Mouse (Mus musculus) ovary, postnatal 10 days (tissue): ENCODE results near the gene Gdf9.
A peak's percentile ranks its signal among the peaks of the same experiment; 100 is the strongest.
"Not testable (repeated sequence)": the region's sequence is repeated elsewhere in the genome, so short reads cannot be mapped to it uniquely, and the experiment has no call there.

Experiments used
- DNase-seq: peaks from one replicate; pipeline ENCODE4 v3.0.0; 2022; ENCODE audit warnings: low spot score

Gene Gdf9

DNA sequence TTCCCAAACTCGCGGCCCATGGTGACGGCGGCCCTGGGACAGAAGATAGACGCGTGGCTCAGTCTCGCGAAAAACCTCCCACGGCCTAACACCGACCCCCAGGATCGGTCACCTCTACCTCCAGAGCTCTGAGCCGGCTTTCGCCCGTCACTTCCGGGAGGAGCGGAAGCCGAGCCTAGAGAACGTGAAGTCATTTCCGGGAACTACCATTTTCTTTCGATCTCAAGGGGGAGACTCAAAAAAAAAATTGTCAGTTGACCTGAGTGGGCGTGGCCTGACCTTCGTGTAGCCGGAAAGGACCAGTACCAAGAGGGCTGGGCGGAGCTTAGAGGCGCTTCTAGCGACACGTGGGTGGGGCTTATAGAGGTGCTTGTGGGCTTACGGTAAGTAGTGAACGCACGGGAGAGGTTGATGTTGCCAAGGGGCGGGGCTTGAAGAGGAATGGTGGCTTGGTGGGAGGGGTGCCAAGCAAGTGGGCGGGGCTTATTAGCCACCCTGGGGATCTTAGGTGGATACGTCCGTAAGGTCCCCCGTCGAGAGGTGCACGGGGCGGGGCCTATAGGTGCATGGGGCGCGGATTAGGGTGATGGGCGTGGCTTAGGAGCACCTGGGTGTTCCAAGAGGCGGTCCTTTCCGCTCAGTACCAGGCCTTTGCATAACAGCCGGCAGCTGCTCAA, at the start of gene Gdf9, which contains the start of gene Uqcrq:
Gene Gdf9 (plus strand): TSS at position 354 of the 677 bp plus-strand sequence.
Gene Uqcrq (minus strand): TSS at position 162 of the 677 bp plus-strand sequence.
- DNase-seq: peak; percentile 91

DNA sequence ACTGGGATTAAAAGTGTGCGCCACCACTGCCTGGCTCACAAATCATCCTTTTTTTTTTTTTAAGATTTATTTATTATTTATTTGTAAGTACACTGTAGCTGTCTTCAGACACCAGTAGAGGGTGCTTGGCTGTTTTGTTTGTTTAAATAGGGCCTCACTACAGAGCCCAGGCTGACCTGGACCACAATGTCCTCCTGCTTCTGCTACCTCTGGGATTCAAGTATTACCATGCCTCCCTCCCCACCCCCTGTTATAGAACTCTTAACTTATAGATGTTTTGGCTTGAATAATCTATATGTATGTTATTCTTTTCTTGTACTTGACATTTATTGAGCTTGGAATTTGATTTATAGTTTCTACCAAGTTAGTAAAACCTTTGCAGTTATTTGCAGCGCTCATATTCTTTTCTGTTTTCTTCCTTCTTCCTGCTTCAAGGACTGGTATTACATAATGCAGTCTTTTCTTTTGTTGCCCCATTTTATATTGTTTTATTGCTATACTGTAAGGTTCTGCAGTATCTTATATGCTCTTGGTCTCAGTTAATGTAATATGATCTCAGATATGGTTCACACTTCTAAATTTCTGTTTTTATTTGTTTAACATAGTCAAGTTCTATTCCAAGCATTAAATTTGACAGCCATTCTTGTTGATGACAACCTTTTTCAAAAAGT, 46.9 kb upstream of the Gdf9 start:
- DNase-seq: no peak

DNA sequence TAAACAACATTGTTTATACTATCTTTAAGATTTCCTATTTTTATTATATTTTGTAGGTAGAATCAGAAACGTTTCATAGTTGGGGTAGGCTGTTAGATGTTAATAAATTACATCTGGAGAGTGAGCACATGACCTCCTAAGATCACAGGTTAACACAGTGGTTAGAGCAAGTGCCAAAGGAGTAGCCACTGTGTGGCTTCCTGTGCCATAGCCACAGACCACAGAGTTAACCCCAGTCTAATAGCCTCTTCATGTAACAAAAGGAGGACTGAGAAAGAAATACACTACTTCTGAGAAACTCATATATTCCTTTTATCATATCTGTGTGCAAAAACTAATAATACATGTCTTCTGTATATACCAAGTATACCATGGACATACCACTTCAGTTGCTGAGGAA, 37.0 kb upstream of the Gdf9 start:
- no peak for DNase-seq

DNA sequence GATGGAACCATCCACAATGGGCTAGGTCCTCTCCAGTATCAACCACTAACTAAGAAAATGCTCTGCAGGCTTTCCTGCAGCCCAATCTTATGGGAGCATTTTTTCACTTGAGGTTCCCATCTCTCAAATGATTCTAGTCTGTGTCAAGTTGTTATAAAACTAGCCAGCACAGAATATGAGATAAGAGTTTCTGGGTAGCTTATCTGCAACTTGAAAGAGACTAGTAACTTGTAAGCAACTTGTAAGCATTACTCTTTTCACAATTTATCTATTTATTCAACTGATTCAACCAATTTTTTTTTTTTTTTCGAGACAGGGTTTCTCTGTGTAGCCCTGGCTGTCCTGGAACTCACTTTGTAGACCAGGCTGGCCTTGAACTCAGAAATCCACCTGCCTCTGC, 27.2 kb upstream of the Gdf9 start:
- no peak for DNase-seq

DNA sequence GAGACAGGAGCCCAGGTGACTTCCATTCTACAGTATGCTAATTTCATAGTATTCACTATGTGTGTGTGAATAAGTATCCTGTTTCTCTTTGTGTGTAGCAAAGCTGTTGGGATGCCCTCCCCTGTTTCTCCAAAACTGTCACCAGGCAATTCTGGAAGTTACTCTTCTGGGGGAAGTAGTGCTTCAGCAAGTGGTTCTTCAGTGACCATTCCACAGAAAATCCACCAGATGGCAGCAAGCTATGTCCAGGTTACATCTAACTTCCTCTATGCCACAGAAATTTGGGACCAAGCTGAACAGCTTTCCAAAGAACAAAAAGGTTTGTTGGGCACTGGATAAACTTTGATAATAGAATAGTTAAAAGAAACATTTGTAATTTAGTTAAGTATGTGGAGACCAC, 19.1 kb upstream of the Gdf9 start:
- no peak for DNase-seq

DNA sequence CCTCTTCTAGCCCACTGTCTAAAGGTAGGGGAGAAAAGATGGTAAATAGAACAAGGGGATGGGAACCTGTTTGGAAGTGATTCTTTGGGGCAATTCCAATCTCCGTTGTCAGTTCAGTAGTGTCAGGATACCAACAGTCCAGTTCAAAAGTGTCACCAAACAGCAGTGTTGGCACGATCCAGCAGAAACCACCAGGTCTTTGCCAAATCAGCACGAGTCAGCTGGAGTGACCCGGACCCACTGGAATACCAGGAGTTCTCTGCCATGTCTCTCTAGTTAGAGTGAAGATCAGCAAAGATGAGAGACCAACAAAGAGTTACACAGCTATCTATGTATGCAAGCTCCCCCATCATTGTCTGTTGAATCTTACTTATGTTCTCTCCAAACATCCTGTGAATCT, 17.0 kb upstream of the Gdf9 start:
- no peak for DNase-seq

DNA sequence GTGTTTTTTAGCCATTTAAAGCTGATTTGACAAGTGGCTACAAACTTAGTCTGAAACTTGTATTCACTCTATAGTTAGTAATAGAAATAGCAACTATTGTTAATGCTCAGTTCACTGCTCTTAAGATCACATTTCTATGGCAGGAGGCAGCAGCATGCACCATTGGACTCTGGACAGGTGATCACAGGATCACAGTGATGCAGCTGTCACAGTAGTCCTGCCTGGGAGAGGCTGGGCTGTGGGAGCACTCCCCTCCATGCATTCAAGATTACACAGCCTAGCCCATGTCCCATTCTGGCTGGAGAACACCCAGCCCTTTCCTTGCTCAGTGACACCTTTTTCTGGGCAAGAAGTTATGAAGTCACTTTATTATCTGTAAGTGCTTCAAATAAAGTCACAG, 12.8 kb upstream of the Gdf9 start:
- DNase-seq: no peak

DNA sequence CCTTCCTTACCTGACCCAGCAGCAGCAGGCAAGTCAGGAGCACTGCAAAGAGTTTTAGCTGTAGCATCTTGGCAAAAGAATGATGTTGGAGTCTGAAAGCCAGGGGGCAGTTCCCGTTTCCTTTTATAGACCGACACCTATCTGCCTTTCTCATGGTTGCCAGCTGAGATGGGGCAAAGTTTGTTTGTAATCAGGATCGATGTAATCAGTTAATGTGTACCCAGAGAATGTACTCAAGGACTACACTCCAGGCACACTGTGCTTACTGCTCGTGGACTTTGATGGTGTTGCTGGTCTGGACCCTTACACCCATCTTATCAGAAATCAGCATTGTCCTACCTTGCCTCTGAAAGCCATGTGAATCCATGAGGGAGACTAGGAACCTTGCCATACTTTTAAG, 7.8 kb upstream of the Gdf9 start, which contains the start of gene Leap2:
Gene Leap2 (minus strand): TSS at position 135 of the 400 bp plus-strand sequence.
- no peak for DNase-seq

DNA sequence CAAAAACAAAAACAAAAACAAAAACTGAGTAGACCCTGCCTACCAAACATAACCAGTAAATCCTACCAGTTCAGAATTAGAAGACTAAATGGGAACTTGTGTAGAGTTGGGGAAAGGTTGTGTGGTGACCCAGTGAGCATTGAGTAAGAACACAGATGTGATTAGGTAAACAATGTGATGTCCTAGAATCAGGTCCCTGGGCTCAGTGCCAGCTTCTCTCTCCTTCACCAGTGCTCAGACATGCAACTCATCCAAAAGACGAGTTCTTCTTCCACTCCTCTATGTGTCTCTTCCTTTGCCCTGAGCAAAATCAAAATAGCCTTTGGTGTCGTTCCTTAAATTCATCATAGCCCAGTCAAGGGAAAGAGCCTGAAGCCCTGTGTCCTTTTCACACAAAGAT, 6.0 kb upstream of the Gdf9 start:
- DNase-seq: no peak

DNA sequence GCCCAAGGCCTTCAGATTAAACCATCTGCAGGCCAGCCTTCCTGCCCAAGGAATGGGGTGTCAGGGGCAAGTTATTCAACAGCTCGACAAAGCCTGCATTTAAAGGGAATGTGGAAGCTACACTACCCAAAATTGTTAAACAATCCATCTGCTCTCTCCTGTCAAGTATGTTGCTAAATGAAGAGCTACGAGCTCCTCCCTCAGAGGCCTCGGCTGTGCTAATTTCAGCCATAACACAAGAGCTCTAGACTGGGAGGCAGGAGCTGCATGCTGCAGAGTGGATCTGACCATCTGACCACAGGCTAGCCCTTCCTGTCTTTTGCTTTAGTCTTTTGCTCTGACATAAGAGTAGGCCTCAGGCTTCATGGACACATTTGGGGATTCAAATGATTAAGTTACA, 5.6 kb upstream of the Gdf9 start:
- no peak for DNase-seq

DNA sequence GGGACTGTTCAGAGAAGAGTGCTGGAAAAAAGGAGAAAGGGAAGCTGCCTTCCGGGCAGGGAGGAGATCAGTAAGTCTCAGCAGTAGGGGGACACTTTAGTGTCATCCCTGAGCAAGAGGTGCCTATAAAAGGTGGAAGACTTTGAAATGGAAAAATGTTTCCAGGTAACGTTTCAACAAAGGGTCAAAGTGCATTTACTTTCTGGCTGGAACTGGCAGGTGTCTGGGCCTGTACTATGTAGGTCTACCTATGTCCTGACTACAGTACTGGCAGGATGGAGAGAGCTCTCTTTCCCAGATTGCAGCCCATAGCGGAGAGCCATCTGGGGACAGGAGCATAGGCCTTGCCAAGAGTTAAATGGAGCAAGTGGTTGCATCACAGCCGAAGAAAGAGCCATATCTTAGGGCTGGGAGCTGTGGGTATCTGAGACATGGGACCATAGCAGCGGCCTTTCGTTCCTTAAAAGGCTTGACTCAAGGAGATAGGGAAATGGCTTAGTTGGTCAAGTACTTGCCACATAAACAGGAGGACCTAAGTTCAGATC, 5.0 kb upstream of the Gdf9 start:
- DNase-seq: no peak

DNA sequence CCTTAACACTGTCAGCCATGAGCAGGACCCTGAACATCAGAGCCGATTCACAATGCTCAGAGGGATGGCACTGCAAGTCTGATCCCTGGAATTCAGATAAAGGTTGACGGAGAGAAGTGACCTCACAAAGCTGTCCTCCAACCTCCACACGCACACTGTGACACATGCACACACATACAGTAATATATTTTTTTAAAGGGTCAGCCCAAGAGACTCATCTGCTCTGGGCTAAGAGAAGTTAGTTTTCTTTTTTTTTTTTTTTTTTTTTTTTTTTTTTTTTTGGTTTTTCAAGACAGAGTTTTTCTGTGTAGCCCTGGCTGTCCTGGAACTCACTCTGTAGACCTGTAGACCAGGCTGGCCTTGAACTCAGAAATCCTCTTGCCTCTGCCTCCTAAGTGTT, 3.9 kb upstream of the Gdf9 start:
- not testable (repeated sequence) for DNase-seq

DNA sequence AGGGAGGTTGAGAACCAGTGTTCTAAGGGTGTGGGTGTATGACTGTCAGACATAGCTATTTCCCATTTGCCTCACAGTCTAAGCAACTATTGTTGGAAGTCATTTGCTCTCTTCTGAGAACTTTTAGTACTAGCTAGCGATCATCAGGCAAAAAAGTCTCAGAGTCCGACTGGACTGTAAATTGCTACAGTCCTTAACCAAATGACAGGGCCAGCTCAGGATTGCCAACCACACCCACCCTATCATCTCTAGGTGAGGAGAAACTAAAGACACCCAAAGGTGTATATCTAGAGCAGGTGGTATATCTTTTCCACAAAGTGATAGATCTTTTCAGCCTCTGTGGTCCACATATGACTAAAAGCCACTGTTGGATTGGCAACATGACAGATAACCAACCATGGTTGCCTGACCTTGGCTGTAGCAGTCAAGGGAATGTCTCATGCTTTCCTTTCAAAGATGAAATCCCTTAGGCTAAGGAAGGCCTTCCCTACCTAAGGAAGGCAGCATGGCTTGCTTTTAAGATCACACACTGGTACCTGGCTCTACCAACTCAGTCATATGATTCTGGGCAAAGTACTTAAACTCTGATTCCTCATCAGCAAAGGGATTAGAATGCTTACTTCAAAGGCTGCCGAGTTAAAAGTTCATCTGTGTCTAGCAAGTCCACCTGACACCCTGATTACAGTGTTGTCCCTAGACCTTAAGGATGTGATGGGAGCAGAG, 2.7 kb upstream of the Gdf9 start:
- DNase-seq: no peak

DNA sequence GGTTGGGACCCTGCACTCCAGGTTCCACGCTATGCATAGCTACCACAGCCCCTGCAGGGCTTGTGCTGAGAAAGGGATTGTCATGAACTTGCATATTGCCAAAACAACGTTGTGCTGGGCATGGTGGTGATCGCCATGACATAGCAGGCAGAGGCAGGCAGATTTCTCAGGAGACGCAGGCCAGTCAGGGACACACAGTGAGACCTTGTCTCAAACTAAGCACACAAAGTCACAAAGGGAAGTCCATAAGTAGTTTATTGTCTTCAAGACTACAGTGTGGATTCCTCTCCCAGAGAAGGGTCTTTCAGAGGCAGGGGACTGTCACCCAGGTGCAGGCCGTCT, 2.1 kb upstream of the Gdf9 start:
- no peak for DNase-seq

DNA sequence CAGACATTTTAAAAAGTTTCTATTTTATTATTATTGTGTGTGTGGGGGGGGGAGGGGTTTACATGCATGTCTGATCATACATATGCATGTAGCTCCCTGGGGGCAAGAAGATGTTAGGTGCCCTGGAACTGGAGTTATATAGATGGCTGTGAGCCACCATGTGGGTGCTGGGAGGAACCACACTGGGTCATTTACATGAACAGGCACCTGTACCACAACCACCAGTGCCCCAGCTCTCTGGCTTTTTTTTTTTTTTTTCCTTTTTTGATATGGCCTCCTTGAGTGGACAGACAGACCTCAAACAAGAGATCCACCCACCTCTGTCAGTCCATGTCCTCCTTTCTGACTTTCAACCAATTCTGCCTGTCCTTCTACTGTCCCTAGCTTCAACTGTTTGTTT, 1.6 kb upstream of the Gdf9 start:
- no peak for DNase-seq

DNA sequence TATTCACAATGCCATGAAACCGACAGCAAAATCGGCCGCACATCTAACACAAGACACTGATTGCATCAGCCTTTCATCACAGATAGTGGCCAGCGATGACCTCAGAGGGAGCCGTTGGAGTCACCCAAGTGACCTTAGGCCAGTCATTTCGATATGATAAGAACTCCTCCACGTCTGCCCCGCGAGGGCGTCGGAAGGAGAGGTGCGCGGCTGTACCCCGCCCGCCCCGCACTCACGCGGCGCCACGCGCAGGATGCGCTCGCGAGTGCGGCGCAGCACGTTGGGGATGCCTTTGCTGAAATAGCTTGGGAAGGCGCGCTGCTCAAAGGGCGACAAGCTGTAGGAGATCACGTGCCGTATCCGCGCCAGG, 538 bp upstream of the Gdf9 start:
- DNase-seq: no peak

DNA sequence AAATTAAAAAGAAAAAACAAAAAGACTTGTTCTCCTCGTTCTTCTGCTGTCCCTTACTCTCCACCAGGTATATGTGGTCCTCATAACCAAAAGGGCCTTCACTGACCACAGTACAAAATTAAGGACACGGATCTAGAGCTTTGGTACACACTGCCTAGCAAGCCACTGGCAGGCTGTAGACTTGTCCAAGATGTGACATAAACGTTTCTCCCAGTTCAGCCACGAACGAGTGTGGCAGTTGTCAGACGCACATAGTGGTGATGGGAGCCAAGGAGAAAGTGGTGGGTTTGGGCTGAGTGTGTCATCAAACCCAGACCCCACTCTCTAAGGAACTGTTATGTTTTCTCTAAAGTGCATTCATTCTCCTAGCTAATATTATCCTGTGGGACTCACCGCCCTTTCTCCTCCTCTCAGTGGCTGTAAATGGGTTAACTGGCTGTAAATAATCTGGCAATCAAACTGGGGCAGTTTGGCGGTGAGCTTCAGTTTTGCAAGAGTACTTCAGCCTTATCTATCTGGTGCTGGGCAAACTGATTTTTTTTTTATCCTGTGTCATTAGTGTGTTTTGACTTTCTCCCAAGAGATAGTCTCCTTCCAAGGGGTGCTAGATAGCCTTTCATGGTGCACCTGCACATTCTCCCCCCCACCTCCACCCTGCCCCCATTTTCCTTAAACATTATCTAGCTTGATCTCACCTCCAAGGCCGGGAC, 679 bp downstream of the Gdf9 start:
- DNase-seq: no peak

DNA sequence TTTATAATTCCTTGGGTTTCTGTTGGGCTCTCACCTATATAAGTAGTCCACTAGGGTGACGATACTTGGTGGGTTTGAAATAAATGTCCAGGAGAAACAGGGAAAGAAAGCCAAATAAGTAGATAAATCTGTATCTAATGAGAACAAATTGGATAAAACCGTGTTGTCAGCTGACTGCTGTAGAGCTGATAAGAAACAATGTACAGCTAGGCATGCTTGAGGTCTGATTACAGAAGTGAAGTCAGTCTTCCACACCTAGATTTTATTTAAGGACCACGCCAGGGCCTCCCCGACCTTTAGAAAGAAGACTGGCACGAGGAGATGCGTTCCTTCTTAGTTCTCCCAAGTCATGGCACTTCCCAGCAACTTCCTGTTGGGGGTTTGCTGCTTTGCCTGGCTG, 2.2 kb downstream of the Gdf9 start:
- no peak for DNase-seq

DNA sequence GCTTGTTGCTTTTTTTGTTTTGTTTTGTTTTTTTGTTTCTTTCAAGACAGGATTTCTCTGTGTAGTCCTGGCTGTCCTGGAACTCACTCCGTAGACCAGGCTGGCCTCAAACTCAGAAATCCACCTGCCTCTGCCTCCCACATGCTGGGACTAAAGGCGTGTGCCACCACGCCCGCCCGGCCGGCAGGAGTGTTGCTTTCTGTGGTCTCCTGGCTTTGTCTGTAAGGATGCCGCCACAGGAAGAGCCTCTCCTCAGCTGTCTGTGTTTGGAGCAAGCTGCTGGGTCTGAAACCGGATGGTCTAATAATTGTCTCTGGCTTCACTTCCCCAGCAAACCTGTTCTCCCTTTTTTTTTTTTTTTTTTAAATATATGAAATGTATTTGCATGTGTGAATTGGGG, 4.7 kb downstream of the Gdf9 start:
- no peak for DNase-seq

DNA sequence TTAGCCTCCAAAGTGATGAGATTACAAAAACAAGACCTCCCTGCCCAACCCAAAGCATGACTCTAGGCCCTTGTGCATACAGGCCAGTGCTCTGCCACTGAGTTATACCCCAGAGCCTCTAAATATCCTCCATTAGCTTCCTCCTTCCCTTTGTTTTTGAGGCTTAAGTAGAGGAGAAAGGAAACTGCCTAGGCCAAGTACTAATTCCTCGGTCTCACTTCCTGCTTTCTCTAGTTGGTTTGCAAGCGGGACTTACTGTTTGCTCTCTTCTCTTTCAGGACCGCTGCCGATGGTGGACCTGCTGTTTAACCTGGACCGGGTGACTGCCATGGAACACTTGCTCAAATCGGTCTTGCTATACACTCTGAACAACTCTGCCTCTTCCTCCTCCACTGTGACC, 5.5 kb downstream of the Gdf9 start:
- no peak for DNase-seq

DNA sequence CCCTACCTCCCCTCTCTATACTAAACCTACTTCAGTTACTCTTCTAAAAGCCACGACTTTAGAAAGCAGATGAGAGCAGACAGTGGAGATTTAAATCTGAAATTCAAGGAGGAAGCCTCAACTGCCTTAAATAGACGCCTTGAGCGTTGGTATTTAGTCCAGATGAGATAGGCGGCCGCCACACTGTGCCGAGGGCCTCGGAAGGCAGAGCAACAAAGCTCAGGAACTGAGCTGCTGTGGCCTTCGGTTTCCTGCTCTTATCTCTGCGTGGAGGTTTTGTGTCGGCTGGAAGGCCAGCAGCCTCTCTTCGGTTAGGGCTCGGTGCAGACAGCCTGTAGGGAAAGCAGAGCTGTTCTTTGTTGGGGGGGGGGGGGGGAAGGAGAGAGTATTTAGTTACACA, 11.1 kb downstream of the Gdf9 start:
- DNase-seq: no peak

DNA sequence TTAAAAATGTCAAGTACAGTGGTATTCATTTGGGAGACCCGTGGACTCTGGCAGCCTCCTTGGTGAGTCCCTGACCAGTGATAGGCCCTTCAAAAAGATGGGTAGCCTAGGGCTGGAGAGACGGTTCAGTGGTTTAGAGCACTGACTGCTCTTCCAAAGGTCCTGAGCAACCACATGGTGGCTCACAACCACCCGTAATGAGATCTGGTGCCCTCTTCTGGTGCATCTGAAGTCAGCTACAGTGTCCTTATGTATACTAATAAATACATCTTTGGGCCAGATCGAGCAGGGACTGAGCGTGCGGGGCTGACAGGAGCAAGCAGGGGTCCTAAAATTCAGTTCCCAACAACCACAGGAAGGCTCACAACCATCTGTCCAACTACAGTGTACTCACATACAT, 13.0 kb downstream of the Gdf9 start:
- no peak for DNase-seq

DNA sequence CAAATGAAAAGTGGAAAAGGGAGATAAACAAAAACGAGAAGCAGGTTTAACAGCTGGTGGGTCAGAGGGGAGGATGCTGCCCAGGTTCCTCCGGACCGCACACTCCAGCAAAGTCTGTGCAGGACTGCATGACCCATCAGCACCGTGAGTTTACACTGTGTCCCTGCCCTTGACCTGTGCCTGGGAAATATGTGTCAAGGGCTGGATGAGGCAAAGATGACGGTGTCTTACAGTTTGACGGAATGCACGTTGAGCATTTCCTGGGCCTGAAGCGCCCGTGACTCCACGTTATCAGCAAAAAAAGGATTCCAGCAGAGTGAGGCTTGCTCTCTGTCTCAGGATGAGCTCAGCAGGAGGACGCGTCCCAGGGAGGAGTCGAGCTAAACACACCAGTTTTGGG, 14.7 kb downstream of the Gdf9 start:
- DNase-seq: no peak
